Mouse (Mus musculus) brain, embryonic 14.5 days (tissue): ENCODE results near the gene Fancc. TPM values are rescaled to one million over a fixed set of nuclear protein-coding genes. Genes with fewer than 3 reads are reported as not detected.

Experiments
- DNase-seq: peaks from one replicate; pipeline ENCODE4 v3.0.0-alpha.2; 2011; ENCODE audit warnings: low read depth
- CTCF ChIP-seq: fragments of 200-500 bp; IDR thresholded peaks from 2 replicates; pipeline ENCODE4 v1.5.1; 2012; ENCODE audit warnings: inconsistent platforms, mild to moderate bottlenecking, moderate library complexity, borderline replicate concordance; ENCODE audit not compliant: insufficient read depth, insufficient read length; ENCODE audit errors: extremely low read depth
- POLR2A ChIP-seq: fragments of 200-500 bp; IDR thresholded peaks from 2 replicates; pipeline ENCODE4 v1.6.1; 2012; ENCODE audit warnings: mild to moderate bottlenecking, inconsistent platforms, borderline replicate concordance; ENCODE audit not compliant: poor library complexity, insufficient read depth, insufficient read length, severe bottlenecking; ENCODE audit errors: extremely low read depth
- polyA plus RNA-seq: library from polyadenylated mRNA; depleted of rRNA; stranded (reverse); fragments of >200 nt; gene quantifications from 2 replicates; pipeline ENCODE4 v1.2.3, GENCODE M21; 2012; rRNA removed

Gene Fancc
- 12.7 and 16.1 TPM in 2 replicates for polyA plus RNA-seq

DNA sequence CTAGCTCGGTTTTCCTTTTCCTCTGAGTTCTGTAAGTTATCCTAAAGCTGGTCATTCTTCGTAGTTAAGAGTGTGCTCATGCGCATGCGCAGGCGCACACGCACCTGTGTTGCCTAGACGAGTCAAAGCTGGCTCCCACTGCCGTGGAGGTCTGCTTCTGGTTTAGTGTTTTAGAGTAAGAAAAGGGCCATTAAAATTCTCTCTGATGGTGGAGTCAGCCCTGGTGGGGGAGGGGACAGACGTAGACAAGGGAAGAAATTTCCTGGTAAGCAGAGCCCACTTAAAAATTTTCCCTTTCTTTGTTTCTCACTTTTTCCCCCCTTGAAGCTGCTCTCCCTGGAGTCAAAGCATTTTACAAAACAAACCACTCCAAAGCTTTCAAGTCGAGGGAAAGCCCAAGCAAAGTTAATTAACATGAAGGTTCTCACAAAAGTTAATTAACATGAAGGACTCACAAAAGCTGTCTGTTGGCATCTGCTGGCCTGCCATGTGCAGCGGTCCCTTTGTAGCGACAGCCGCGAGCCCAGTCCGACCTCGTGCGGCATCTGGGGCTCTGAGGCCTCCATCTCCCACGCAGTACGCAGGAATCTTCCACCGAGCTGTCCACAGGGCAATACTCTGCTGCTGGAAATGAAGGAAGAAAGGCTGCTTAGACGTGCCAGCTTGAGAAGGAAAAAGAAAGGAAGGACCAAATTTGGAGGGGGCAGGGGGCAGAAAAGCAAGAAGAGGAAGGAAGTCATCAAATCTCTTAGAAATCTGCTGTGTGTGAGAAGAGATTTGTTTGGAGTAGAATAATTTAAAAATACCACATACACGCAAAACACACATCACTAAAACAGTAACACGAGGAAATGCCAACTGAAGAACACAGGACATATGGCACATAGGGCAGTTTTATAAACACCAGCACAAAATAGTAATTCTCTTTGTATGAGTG, at the start of gene Fancc:
Gene Fancc, minus strand, starts transcription at position 633 of the 937 bp plus-strand sequence.
- DNase-seq = peak; percentile 86
- no peak for TF ChIP-seq CTCF
- no peak for TF ChIP-seq POLR2A

- DNase-seq = peak; percentile 91
- TF ChIP-seq POLR2A (no peak), CTCF (no peak)
Measured at GRCm38 (mm10) chr13:63545291-63545690, 48.2 kb upstream of the Fancc start.

GRCm38 (mm10) chr13:63544967-63545253, 47.8 kb upstream of the Fancc start:
- DNase-seq = no peak
- TF ChIP-seq CTCF (no peak), POLR2A (no peak)

DNA sequence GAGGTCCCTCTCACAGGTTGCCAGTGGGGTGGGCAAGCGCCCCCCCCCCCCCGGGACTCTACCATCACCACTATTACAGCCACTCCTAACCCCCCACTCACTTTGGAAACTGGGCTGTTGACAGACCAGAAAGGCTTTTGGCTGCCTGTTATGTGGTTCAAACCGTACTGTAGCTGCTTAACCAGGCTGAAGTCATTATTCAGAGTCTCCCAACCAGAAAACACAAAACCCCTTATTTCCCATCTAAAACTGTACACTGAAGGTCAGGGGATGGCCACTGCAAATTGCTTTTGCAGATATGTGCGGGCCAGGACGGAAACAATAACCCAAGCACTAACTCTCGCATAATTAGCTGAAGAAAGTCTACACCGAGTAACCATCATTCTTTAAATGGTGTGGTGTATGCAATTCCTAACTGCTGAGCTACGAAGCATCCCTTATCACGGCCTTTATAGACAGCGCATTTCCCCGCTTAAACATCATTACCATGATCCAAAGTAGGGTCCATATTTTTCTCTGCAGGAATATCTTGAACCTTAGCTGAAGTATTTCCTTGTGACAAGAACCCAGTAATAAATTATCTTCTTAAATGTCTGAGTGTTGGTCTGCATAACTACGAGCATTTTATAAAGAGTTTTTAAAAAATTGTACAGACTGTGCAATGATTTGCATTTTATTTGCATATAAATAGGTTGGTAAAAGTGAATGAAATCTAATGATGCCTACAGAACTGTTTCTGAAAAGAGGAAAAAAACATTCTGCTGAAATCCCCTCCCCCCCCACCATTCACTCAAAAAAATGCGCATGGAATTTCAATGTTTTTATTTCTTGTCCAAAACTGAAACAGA, 47.3 kb upstream of the Fancc start:
- peak; percentile 85 for DNase-seq
- TF ChIP-seq POLR2A (no peak), CTCF (no peak)

GRCm38 (mm10) chr13:63543459-63543858, 46.4 kb upstream of the Fancc start:
- TF ChIP-seq CTCF = no peak
- TF ChIP-seq POLR2A = no peak
- DNase-seq = no peak

DNA sequence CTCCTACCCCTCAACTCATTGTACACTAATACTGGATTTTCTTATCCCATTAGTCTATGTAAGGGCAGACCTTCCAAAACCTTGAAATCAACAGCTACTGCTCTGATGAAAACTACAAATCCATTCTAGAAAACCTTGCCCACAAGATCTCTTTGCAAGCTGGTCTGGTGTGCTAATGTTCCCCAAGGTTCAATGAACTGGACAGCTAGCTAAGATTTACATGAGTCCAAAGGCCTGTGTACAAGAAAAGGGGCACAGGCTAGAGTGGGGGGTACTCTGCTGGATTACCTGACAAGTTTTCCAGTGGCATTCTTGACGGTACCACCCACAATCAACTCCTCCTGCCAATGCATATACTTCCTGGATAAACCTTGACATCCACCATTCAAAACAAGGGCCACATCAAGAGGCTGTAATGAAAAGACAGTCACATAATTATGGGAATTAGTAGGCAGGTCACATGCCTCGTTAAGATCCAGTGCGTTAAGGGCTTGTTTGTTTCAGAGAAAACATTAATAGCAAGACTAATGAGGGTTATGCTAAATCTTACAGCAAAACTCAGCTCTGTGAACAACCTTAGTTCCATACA, 45.8 kb upstream of the Fancc start:
- peak; percentile 87 for DNase-seq

GRCm38 (mm10) chr13:63541510-63541909, 44.4 kb upstream of the Fancc start:
- TF ChIP-seq POLR2A (no peak), CTCF (no peak)

More for the DNA sequence above, 45.8 kb upstream of the Fancc start:
- TF ChIP-seq CTCF = no peak
- no peak for TF ChIP-seq POLR2A

GRCm38 (mm10) chr13:63540584-63540983, 43.5 kb upstream of the Fancc start:
- no peak for TF ChIP-seq POLR2A
- no peak for TF ChIP-seq CTCF
- no peak for DNase-seq

More at GRCm38 (mm10) chr13:63541510-63541909, 44.4 kb upstream of the Fancc start:
- no peak for DNase-seq

- DNase-seq = no peak
- TF ChIP-seq POLR2A (no peak), CTCF (no peak)
Measured at GRCm38 (mm10) chr13:63534981-63535380, 37.9 kb upstream of the Fancc start.

DNA sequence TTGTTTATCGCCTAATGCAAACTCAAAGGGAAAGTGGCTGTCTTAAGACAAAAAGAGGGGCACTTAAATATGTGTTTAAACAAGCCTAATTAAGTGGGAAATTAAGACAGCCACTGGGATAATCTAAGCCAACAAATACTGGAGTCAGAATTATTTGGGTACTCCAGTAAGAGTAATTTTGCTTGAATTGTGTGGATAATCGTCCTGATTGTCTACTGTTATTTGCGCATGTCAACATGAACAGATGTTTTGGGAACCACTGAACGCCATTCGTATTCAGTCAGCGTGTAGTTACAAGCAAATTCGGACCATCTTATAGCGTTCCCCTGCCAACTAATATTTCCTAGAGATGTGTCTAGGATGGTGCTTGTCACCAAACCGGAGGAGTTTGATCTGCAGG, 33.8 kb upstream of the Fancc start:
- TF ChIP-seq CTCF (no peak), POLR2A (no peak)
- peak; percentile 66 for DNase-seq

GRCm38 (mm10) chr13:63530371-63530764, 33.3 kb upstream of the Fancc start:
- TF ChIP-seq POLR2A = no peak
- TF ChIP-seq CTCF = no peak
- DNase-seq = no peak

- no peak for DNase-seq
- TF ChIP-seq POLR2A (no peak), CTCF (no peak)
Measured at GRCm38 (mm10) chr13:63529602-63530370, 32.7 kb upstream of the Fancc start.
